Mouse (Mus musculus) limb, embryonic 15.5 days (tissue): ENCODE measurements around the gene Ptprcap. TPM values are rescaled to one million over a fixed set of nuclear protein-coding genes. Genes with fewer than 3 reads are reported as not detected.

Source experiments
- ATAC-seq: fragments of 200-750 bp; cut with Nextera tagmentation; 2 replicates; pipeline ENCODE4 v1.8.0; 2017; ENCODE audit warnings: low read depth, moderate TSS enrichment; ENCODE audit not compliant: insufficient number of reproducible peaks, low FRiP score, low TSS enrichment
- H3K27ac ChIP-seq: fragments of 300-500 bp; sonication (generic); 2 replicates; pipeline ENCODE4 v1.5.1; 2015; ENCODE audit warnings: moderate library complexity, mild to moderate bottlenecking, inconsistent platforms
- H3K27me3 ChIP-seq: fragments of 300-500 bp; sonication (generic); 2 replicates; pipeline ENCODE4 v1.6.1; 2015; ENCODE audit warnings: inconsistent platforms
- H3K36me3 ChIP-seq: fragments of 300-500 bp; sonication (generic); 2 replicates; pipeline ENCODE4 v1.6.1; 2015; ENCODE audit warnings: inconsistent platforms
- H3K4me1 ChIP-seq: fragments of 300-500 bp; sonication (generic); 2 replicates; pipeline ENCODE4 v1.6.1; 2015; ENCODE audit warnings: inconsistent platforms
- H3K4me2 ChIP-seq: fragments of 300-500 bp; sonication (generic); 2 replicates; pipeline ENCODE4 v1.6.1; 2015; ENCODE audit warnings: mild to moderate bottlenecking, inconsistent platforms
- H3K4me3 ChIP-seq: fragments of 300-500 bp; sonication (generic); 2 replicates; pipeline ENCODE4 v1.5.1; 2015; ENCODE audit warnings: mild to moderate bottlenecking, inconsistent platforms
- H3K9ac ChIP-seq: fragments of 300-500 bp; sonication (generic); 2 replicates; pipeline ENCODE4 v1.6.1; 2015; ENCODE audit warnings: inconsistent platforms
- H3K9me3 ChIP-seq: fragments of 300-500 bp; sonication (generic); 2 replicates; pipeline ENCODE4 v1.6.1; 2016; ENCODE audit warnings: inconsistent platforms
- WGBS: fragments of 180-500 bp; shearing (Covaris S2); methylation state at CpG from one replicate; pipeline ENCODE4 v1.1.7; 2015; 5-methylcytosine and 5-hydroxymethylcytosine counted together
- polyA plus RNA-seq: library from polyadenylated mRNA; unstranded; fragments of >200 nt; fragmentation: Nextera tagmentation; extraction: Ambion mirVana; gene quantifications from 2 replicates; pipeline ENCODE4 v1.2.1, GENCODE M21; 2015

Ptprcap gene
- polyA plus RNA-seq, result 7.4 and 9.5 TPM in 2 replicates

DNA sequence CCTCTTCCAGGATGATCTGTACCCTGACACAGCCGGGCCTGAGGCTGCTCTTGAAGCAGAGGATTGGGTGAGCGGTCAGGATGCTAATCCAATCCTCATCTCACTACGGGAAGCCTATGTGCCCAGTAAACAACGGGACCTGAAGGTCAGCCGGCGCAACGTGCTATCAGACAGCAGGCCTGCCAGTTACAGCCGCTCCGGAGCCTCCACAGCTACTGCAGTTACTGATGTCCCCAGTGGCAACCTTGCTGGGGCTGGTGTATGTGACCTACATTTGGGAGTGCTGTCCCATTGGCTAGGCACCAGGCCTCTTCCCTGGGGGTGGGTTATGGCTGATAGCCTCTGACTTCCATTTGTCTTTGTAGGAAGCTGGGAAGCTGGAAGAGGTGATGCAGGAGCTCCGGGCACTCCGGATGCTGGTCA lies at the start of gene Ptprcap:
Gene Ptprcap (plus strand): TSS at position 373 of the 423 bp plus-strand sequence.
- Histone ChIP-seq H3K27me3 (no peaks in the 10 kb centered on the region), H3K4me3 (no peak within 1 kb of the TSS), H3K4me2 (no peak within 1 kb of the TSS), H3K9ac (no peak within 1 kb of the TSS), H3K4me1 (peaks cover 15% of the 10 kb centered on the region), H3K36me3 (peaks cover 70% of the 10 kb centered on the region), H3K27ac (no peak within 1 kb of the TSS), H3K9me3 (no peaks in the 10 kb centered on the region)
- ATAC-seq, result no peak
- WGBS, result 72% methylated on average over 11 of the region's 11 CpGs

DNA sequence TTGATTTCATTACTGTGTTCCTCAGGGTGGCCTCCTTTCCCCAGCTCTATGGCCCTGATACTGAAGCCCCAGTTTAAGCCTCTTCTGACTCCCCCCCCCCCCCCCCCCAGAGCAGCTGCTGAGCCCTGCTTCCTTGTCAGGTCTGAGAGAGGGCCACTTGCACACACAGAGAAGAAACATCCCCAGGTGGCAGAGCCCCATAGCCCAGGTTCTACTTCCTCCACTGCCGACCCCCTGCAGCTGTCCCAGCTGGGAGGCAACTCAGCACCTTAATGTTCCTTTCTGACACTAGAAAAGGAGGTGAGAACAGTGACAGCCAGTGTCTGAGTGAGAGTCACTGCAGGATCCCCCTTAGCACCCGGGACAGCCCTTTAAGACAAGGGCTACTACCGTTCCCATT lies 49.6 kb upstream of the Ptprcap start:
- H3K9me3 ChIP-seq, result no peaks in the 10 kb centered on the region
- 59% methylated on average over 3 of the region's 3 CpGs for WGBS

DNA sequence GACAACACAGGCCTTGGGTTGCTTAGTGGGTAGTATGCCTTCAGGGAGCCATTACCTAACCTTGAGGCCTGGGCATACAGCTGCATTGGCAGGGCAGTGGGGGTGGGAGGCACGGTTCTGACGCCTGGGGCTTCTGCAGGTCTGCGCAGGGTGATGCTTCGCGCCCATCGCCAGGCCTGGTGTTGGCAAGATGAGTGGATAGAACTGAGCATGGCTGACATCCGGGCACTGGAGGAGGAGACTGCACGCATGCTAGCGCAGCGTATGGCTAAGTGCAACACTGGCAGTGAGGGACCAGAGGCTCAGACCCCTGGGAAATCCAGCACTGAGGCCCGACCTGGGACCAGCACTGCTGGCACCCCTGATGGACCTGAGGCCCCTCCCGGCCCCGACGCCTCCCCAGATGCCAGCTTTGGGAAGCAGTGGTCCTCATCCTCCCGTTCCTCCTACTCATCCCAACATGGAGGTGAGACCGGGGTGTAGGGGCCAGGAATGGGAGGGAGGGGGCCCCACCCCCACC lies 48.7 kb upstream of the Ptprcap start:
- Histone ChIP-seq H3K27ac (no peak overlapping the region), H3K4me2 (no peak overlapping the region), H3K4me3 (no peak overlapping the region), H3K4me1 (peaks cover 16% of the 10 kb centered on the region), H3K36me3 (no peaks in the 10 kb centered on the region), H3K9ac (no peak overlapping the region), H3K9me3 (no peaks in the 10 kb centered on the region), H3K27me3 (peaks cover 31% of the 10 kb centered on the region)
- WGBS, result 87% methylated on average over 16 of the region's 16 CpGs
- ATAC-seq, result no peak

More for the DNA sequence above, 49.6 kb upstream of the Ptprcap start:
- no peak for ATAC-seq
- H3K27me3 ChIP-seq, result peaks cover 36% of the 10 kb centered on the region
- H3K9ac ChIP-seq, result no peak overlapping the region
- H3K4me3 ChIP-seq, result no peak overlapping the region
- H3K36me3 ChIP-seq, result no peaks in the 10 kb centered on the region
- no peak overlapping the region for H3K4me2 ChIP-seq
- H3K27ac ChIP-seq, result no peak overlapping the region
- peaks cover 25% of the 10 kb centered on the region for H3K4me1 ChIP-seq

DNA sequence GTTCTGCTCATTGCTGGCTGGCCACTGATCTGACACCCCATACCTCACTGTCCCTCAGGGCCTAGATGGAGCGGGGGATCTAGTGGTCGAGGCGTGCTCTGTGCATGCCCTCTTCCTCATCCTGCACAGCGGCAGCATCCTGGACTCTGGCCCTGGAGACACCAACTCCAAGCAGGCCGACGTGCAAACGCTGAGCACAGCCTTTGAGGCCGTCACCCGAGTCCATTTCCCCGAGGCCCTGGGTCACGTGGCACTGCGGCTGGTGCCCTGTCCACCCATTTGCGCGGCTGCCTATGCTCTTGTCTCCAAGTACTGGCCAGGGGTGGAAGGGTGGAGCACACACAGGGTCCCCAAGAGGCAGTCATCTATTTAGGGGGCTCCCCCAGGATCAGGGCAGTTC lies 46.8 kb upstream of the Ptprcap start:
- H3K27me3 ChIP-seq, result peaks cover 12% of the 10 kb centered on the region
- peaks cover 3% of the 10 kb centered on the region for H3K36me3 ChIP-seq
- H3K4me3 ChIP-seq, result no peak overlapping the region
- H3K4me1 ChIP-seq, result no peaks in the 10 kb centered on the region
- no peak overlapping the region for H3K9ac ChIP-seq
- no peaks in the 10 kb centered on the region for H3K9me3 ChIP-seq
- no peak overlapping the region for H3K4me2 ChIP-seq
- no peak overlapping the region for H3K27ac ChIP-seq
- ATAC-seq, result no peak
- whole genome bisulfite sequencing, result 91% methylated on average over 14 of the region's 14 CpGs

DNA sequence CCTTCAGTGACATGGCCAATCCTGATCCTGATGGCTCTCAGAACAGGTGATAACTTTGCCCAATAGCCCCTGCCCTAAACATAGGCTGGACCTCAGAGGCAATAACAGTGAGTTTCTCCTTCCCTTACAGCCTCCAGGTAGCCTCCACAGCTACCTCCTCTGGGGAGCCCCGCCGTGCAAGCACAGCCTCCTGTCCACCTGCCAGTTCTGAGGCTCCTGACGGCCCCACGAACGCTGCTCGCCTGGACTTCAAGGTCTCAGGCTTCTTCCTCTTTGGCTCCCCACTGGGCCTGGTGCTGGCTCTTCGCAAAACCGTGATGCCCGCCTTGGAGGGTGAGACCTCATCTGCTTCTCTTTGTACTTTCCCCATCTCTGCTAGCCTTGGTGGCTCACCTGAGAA lies 44.9 kb upstream of the Ptprcap start:
- peaks cover 21% of the 10 kb centered on the region for H3K36me3 ChIP-seq
- H3K4me3 ChIP-seq, result no peak overlapping the region
- no peak for ATAC-seq
- H3K27ac ChIP-seq, result no peak overlapping the region
- H3K9me3 ChIP-seq, result no peaks in the 10 kb centered on the region
- H3K9ac ChIP-seq, result no peak overlapping the region
- H3K4me2 ChIP-seq, result no peak overlapping the region
- H3K27me3 ChIP-seq, result no peaks in the 10 kb centered on the region
- peaks cover 5% of the 10 kb centered on the region for H3K4me1 ChIP-seq
- WGBS, result 80% methylated on average over 9 of the region's 9 CpGs

DNA sequence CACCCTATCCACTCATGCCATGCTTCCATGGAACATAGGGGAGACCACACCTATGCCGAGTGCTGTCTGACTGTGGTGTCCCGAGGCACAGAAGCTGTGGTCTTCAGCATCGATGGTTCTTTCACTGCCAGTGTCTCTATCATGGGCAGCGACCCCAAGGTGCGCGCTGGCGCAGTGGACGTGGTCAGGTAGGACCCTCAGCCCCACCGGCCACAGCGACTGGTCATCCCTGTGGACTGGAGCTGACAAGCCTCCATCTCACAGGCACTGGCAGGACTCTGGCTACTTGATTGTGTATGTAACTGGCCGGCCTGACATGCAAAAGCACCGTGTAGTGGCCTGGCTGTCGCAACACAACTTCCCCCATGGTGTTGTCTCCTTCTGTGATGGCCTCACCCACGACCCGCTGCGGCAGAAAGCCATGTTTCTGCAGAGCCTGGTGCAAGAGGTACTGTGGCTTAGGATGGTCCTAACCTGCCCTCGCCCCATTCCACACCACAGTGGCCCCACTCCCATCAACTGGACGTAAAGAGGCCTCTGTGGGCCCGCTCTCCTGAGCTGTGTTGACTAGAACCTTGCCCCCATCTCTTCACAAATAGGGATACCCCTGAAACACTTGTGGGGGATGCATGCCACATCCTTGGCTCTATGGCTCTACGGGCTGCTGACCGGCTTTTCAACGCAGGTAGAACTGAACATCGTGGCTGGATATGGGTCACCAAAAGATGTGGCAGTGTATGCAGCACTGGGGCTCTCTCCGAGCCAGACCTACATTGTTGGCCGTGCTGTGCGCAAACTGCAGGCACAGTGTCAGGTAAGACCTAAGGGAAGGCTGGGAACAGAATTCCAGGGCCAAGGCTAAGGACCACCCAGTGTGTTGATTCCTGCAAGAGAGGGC lies 41.1 kb upstream of the Ptprcap start:
- H3K4me2 ChIP-seq, result no peak overlapping the region

DNA sequence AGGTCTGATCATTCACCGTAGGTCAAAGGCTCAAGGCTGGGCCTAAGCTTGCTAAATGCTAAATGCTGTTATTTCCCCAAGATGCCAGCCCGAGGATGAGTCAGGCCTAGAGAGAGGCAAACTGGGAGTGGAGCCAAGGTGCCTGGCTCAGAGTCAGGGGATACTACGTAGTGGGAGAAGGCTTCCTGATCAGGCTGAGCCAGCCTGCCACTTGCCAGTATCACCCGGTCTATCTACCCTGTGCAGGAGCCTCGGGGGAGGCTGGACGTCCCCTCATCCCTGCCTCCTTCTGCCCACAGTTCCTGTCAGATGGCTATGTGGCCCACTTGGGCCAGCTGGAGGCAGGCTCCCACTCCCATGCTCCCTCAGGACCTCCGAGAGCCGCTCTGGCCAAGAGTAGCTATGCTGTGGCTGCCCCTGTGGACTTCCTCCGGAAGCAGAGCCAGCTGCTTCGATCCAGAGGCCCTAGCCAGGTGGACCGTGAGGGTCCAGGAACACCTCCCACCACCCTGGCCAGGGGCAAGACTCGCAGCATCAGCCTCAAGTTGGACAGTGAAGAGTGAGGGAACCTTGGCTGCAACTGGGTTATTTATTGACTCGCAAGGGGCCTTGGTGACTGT lies 40.1 kb upstream of the Ptprcap start:
- Histone ChIP-seq H3K27me3 (no peaks in the 10 kb centered on the region), H3K9ac (no peak overlapping the region), H3K36me3 (peaks cover 67% of the 10 kb centered on the region), H3K4me1 (peaks cover 18% of the 10 kb centered on the region), H3K4me3 (no peak overlapping the region), H3K27ac (peak overlapping the region; percentile 48), H3K4me2 (no peak overlapping the region), H3K9me3 (no peaks in the 10 kb centered on the region)
- WGBS, result 63% methylated on average over 13 of the region's 13 CpGs
- peak; percentile 17; the same call in 1 of the 2 replicates for ATAC-seq

More for the DNA sequence above, 41.1 kb upstream of the Ptprcap start:
- no peaks in the 10 kb centered on the region for H3K9me3 ChIP-seq
- H3K36me3 ChIP-seq, result peaks cover 59% of the 10 kb centered on the region
- no peak overlapping the region for H3K27ac ChIP-seq
- no peak overlapping the region for H3K9ac ChIP-seq
- peaks cover 18% of the 10 kb centered on the region for H3K4me1 ChIP-seq
- H3K27me3 ChIP-seq, result no peaks in the 10 kb centered on the region
- WGBS, result 96% methylated on average over 26 of the region's 26 CpGs
- no peak overlapping the region for H3K4me3 ChIP-seq
- ATAC-seq, result no peak

DNA sequence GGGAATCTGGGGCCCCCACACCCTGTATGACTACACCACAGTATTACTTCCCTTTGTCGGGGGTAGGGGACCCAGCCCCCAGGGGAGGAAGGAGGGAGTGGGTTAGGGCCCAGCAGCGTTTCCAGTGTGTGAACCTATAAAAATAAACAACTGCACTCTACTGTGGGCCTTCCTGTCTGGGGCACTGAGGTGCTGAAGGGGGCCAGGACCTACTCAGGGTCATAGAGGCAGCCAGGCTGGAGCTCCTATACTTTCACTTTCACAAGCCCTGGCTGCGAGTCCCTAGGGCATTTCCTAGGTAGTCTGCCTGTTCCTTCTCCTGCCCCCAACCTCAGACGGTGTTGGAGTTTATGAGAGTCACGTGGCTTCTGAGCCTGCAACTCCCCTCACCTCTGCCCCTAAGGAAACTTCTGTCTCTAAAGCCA lies 39.6 kb upstream of the Ptprcap start:
- Histone ChIP-seq H3K9ac (no peak overlapping the region), H3K4me1 (peaks cover 18% of the 10 kb centered on the region), H3K4me2 (no peak overlapping the region), H3K36me3 (peaks cover 67% of the 10 kb centered on the region), H3K4me3 (no peak overlapping the region), H3K27me3 (no peaks in the 10 kb centered on the region), H3K9me3 (no peaks in the 10 kb centered on the region), H3K27ac (peak overlapping the region; percentile 48)
- ATAC-seq, result no peak
- 25% methylated on average over 5 of the region's 5 CpGs for WGBS

DNA sequence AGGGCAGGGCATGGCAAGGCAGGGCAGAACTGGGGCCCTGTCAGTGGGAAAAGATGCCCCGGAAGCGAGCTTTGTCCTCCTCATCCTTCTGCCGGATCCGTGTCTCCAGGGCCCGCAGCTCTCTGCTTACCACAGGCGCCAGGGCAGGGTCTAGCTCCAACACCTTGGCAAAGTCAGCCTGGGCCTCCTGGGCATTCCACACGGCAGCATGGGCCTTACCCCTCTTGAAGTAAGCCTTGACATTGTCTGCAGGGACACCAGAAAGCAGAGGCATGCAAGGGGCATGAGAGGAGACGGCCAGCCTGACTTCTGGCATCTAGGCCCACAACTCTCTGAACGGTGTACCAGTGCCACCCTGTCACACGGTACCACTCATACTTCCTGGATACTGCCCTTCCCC lies 38.9 kb upstream of the Ptprcap start:
- peaks cover 18% of the 10 kb centered on the region for H3K4me1 ChIP-seq
- no peaks in the 10 kb centered on the region for H3K9me3 ChIP-seq
- H3K27ac ChIP-seq, result no peak overlapping the region; the same call in 1 of the 2 replicates
- H3K36me3 ChIP-seq, result peaks cover 67% of the 10 kb centered on the region
- H3K4me2 ChIP-seq, result no peak overlapping the region
- H3K9ac ChIP-seq, result no peak overlapping the region
- H3K27me3 ChIP-seq, result no peaks in the 10 kb centered on the region
- no peak overlapping the region for H3K4me3 ChIP-seq
- 89% methylated on average over 10 of the region's 10 CpGs for WGBS
- no peak for ATAC-seq

DNA sequence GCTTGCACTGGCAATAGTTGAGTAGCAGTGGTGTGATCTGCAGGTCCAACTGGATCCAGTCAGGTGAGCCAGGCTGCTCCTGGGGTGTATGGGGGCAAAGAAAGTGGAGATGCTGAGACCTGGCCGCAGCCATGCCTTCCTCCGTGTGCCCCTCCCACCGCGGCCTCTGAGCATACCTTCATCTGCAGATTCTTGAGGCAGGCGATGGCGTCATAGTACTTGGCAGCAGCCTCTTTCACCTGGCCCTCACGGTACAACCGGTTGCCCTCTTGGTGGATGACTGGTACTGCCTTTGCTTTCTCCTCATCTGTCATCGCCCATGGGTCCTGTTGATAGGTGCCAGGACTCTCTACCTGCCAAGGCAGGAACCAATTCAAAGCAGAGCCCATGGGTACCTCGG lies 38.3 kb upstream of the Ptprcap start:
- no peak overlapping the region for H3K4me2 ChIP-seq
- no peaks in the 10 kb centered on the region for H3K27me3 ChIP-seq
- H3K4me1 ChIP-seq, result peaks cover 20% of the 10 kb centered on the region
- H3K9ac ChIP-seq, result no peak overlapping the region
- ATAC-seq, result no peak
- no peak overlapping the region for H3K27ac ChIP-seq
- no peak overlapping the region for H3K4me3 ChIP-seq
- H3K9me3 ChIP-seq, result no peaks in the 10 kb centered on the region
- H3K36me3 ChIP-seq, result peaks cover 67% of the 10 kb centered on the region
- WGBS, result 94% methylated on average over 10 of the region's 10 CpGs

DNA sequence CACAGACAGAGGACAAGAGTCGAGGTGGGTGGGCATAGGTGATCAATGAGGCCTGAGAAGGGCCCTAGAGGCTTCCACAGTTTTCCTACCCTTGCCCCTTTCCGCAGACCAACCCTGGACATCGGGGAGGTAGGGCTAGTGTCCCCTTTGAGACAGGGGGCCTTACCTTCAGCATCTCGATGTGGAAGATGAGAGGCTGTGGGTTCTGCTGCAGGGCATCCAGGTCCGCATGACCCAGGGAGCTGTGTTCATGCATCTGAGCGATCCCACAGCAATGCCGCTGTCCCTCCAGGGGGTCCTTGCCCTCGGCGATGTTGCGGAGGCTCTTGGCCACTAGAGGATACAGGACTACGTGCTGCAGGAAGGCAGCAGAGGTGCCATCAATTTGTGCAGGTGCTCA lies 37.6 kb upstream of the Ptprcap start:
- H3K9me3 ChIP-seq, result no peaks in the 10 kb centered on the region
- no peak overlapping the region for H3K4me3 ChIP-seq
- ATAC-seq, result no peak
- 84% methylated on average over 11 of the region's 11 CpGs for WGBS
- peaks cover 67% of the 10 kb centered on the region for H3K36me3 ChIP-seq
- H3K4me2 ChIP-seq, result no peak overlapping the region
- no peaks in the 10 kb centered on the region for H3K27me3 ChIP-seq
- H3K9ac ChIP-seq, result no peak overlapping the region
- no peak overlapping the region for H3K27ac ChIP-seq
- peaks cover 26% of the 10 kb centered on the region for H3K4me1 ChIP-seq

DNA sequence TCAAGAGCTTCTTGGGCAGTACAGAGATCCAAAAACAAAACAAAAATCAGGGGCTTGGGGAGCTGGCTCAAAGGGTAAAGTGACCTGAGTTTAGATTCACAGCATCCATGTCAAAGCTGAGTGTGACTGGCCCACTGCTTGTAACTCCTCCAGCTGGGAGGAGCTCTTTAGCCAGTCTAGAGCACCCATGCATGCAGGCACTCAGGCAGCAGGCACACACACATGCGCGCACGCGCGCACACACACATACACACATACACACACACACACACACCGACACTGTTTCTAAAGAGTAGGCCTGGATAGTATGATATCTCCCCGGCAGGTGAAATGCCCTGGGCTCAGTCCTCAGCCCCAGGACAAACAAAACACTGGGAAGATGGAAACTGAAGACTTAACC lies 36.4 kb upstream of the Ptprcap start:
- 97% methylated on average over 7 of the region's 7 CpGs for WGBS
- Histone ChIP-seq H3K27me3 (no peaks in the 10 kb centered on the region), H3K27ac (no peak overlapping the region), H3K36me3 (peaks cover 60% of the 10 kb centered on the region), H3K9me3 (no peaks in the 10 kb centered on the region), H3K9ac (no peak overlapping the region), H3K4me1 (peaks cover 29% of the 10 kb centered on the region), H3K4me3 (no peak overlapping the region), H3K4me2 (no peak overlapping the region)
- no peak for ATAC-seq
